Mouse (Mus musculus) cerebellum, adult 2 months (tissue): ENCODE measurements around the gene Antxr2.

Experiments used
- CTCF ChIP-seq: fragments of 200-500 bp; IDR thresholded peaks from 2 replicates; pipeline ENCODE4 v1.5.1; 2011; ENCODE audit warnings: low read depth, mild to moderate bottlenecking, control low read depth, low read length, moderate library complexity, borderline replicate concordance; ENCODE audit not compliant: insufficient read depth
- POLR2A ChIP-seq: fragments of 200-500 bp; IDR thresholded peaks from 2 replicates; pipeline ENCODE4 v1.6.1; 2011; ENCODE audit warnings: low read length, control low read depth, borderline replicate concordance; ENCODE audit not compliant: insufficient read depth

GRCm38 (mm10) chr5:98034207-98034606, 3.4 kb upstream of the Antxr2 start:
- TF ChIP-seq CTCF = no peak
- TF ChIP-seq POLR2A = no peak
